Mouse (Mus musculus) ovary, adult 18-20 months (tissue): ENCODE measurements around the gene Ghdc.
A peak's percentile ranks its signal among the peaks of the same experiment; 100 is the strongest.

Experiments
- DNase-seq: peaks from one replicate; pipeline ENCODE4 v3.0.0; 2022; ENCODE audit warnings: low spot score, mixed read lengths

Gene Ghdc

GRCm38 (mm10) chr11:100770646-100771408 lies at the start of gene Ghdc:
TSS of gene Ghdc (minus strand) at chr11:100770957.
- peak; percentile 69 for DNase-seq

- no peak for DNase-seq
These were observed 49.3 kb upstream of the Ghdc start for GRCm38 (mm10) chr11:100820047-100820446.

- DNase-seq: no peak
These were observed 48.9 kb upstream of the Ghdc start for GRCm38 (mm10) chr11:100819626-100820025.

GRCm38 (mm10) chr11:100819048-100819447 lies 48.3 kb upstream of the Ghdc start:
- DNase-seq: no peak

- DNase-seq: no peak
These were observed 47.7 kb upstream of the Ghdc start for GRCm38 (mm10) chr11:100818359-100819012.

- DNase-seq: no peak
These were observed 46.6 kb upstream of the Ghdc start for GRCm38 (mm10) chr11:100817311-100817710.

- DNase-seq: no peak
These were observed 46.0 kb upstream of the Ghdc start for GRCm38 (mm10) chr11:100816801-100817200.

- no peak for DNase-seq
These were observed 45.6 kb upstream of the Ghdc start for GRCm38 (mm10) chr11:100816342-100816741.

GRCm38 (mm10) chr11:100814498-100814897 lies 43.7 kb upstream of the Ghdc start:
- peak; percentile 44 for DNase-seq

GRCm38 (mm10) chr11:100811132-100811531 lies 40.4 kb upstream of the Ghdc start:
- no peak for DNase-seq

- no peak for DNase-seq
These were observed 39.8 kb upstream of the Ghdc start for GRCm38 (mm10) chr11:100810516-100810915.

GRCm38 (mm10) chr11:100806380-100807305 lies 35.9 kb upstream of the Ghdc start:
- no peak for DNase-seq

GRCm38 (mm10) chr11:100805535-100805934 lies 34.8 kb upstream of the Ghdc start:
- DNase-seq: no peak

- no peak for DNase-seq
These were observed 33.7 kb upstream of the Ghdc start for GRCm38 (mm10) chr11:100804409-100804808.

GRCm38 (mm10) chr11:100799426-100799825 lies 28.7 kb upstream of the Ghdc start:
- DNase-seq: peak; percentile 68

GRCm38 (mm10) chr11:100796585-100796984 lies 25.8 kb upstream of the Ghdc start:
- DNase-seq: no peak

- no peak for DNase-seq
These were observed 24.6 kb upstream of the Ghdc start for GRCm38 (mm10) chr11:100795386-100795785.

GRCm38 (mm10) chr11:100791457-100792049 lies 20.8 kb upstream of the Ghdc start:
- DNase-seq: peak; percentile 59

- DNase-seq: peak; percentile 53
These were observed 19.9 kb upstream of the Ghdc start for GRCm38 (mm10) chr11:100790644-100791043.

GRCm38 (mm10) chr11:100789702-100790101 lies 18.9 kb upstream of the Ghdc start:
- no peak for DNase-seq

- DNase-seq: no peak
These were observed 15.0 kb upstream of the Ghdc start for GRCm38 (mm10) chr11:100785774-100786173.

GRCm38 (mm10) chr11:100784286-100784685 lies 13.5 kb upstream of the Ghdc start:
- no peak for DNase-seq
